Mouse (Mus musculus) heart, postnatal 10 days (tissue): ENCODE measurements around the gene Cct5. TPM values are rescaled to one million over a fixed set of nuclear protein-coding genes. Genes with fewer than 3 reads are reported as not detected.
"Not testable (repeated sequence)": the region's sequence is repeated elsewhere in the genome, so short reads cannot be mapped to it uniquely, and the experiment has no call there.

Experiments
- DNase-seq, 2 experiments: peaks; one replicate each; pipeline ENCODE4 v3.0.0; 2021
- intact Hi-C: fragments of 180-260 bp; cut with DNase I; formaldehyde crosslinking; loops from one replicate; pipeline ENCODE4 v1.15.1; 2025
- total RNA-seq, 2 experiments: library from RNA; stranded (reverse); gene quantifications; 2 replicates each; pipeline ENCODE4 v1.2.3; 2021

Cct5 gene
- total RNA-seq, 2 experiments from 2014 or later, result 176 to 187 TPM

GRCm38 (mm10) chr15:31603113-31603512 lies 1.5 kb upstream of the Cct5 start:
- DNase-seq, result no peak
- intact Hi-C loops, result loop anchor here (5.0 kb wide), 2 partner anchors 71 to 639 kb away; partner anchors contain the start of genes March6 and Sema5a

DNA sequence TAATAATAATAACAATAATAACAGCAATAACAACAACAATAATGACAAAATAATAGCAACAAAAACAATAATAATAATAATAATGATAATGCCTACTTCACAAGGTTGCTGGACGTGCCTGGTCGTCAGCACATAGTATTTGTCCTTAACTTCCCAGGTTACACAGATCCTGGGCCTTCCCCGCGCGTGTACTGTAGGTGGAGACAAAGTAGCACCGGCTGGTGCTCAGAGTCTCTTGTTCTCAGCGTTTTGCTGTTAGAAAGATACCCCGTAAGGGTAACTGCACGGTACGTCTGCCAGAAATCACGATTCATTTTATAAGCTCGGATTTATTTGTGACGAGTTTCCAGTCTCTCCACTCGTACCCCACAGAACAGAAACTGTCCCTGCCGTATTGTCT lies 822 bp upstream of the Cct5 start:
- intact Hi-C loops, result loop anchor here (5.0 kb wide), 2 partner anchors 70 to 640 kb away; partner anchors contain the start of genes March6 and Sema5a
- DNase-seq, result peak; percentile 63 to 65

GRCm38 (mm10) chr15:31601279-31601645 lies 342 bp downstream of the Cct5 start:
- intact Hi-C loops, result loop anchor here (5.0 kb wide), 2 partner anchors 69 to 641 kb away; partner anchors contain the start of genes March6 and Sema5a
- no peak for DNase-seq

- intact Hi-C loops, result loop anchor here (5.0 kb wide), 2 partner anchors 68 to 642 kb away; partner anchors contain the start of genes March6 and Sema5a
- DNase-seq, result peak in 1 of 2 experiments; percentile 25
These were observed 1.8 kb downstream of the Cct5 start for GRCm38 (mm10) chr15:31599834-31600233.

GRCm38 (mm10) chr15:31595651-31596050 lies 6.0 kb downstream of the Cct5 start:
- DNase-seq, result no peak
- intact Hi-C loops, result no loop called here

DNA sequence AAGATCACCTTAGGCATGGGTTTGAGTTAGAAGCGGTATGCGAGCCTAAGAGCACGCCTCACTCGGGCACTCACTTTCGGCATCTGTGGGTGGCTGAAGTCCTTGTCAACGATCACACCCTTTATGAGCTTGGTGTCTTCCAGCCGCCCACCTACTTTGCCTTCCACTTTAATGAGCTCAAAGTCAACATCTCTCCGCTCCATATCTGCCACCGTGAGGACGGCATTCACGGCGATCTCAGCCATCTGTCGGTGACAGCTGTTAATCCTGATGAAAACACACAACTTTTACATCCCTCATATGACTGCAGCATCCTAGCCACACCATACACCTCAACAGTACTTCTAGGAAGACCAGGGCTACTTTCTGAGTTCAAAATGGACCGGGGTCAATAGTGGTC lies 7.3 kb downstream of the Cct5 start:
- no peak for DNase-seq
- intact Hi-C loops, result no loop called here

DNA sequence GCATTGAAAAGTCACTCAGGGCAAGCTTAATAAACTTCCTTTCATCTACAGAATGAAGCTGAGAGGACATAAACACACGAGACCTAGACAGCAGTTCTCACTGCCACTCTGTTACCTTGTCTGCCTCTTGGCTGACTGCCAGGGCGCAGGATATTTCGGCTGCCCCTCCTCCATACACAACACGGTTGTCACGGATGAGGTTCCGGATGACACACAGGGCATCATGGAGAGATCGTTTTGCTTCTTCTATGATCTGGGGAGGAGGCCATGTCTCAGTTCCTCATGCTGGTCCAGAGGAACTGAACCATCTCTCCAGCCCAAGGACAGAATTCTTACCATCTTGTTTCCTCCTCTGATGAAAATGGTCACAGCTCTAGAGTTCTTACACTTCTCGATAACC lies 9.1 kb downstream of the Cct5 start:
- no peak for DNase-seq
- intact Hi-C loops, result no loop called here

DNA sequence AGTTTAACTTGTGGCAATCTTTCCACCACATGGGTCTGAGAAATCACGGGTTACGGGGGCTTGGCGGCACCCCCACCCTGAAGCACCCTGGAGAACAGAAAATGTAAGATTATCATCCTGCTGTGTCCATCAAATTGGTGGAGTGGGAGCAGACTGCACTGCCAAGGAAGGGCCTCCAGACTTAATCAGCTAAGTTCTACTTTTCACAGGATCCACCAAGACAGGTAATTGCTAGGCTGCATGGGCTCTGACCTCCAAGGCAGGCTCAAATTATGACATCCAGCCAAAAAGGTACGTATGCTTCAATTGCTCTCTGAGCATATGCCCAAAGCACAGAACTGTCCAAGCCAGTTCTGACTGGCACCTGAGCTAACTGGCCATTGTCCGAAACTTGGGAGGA lies 11.4 kb downstream of the Cct5 start:
- intact Hi-C loops, result no loop called here
- no peak for DNase-seq

- peak in 1 of 2 experiments; percentile 17 for DNase-seq
- intact Hi-C loops, result loop anchor here (5.0 kb wide), 3 partner anchors 57 to 137 kb away; partner anchors contain the start of genes March6 and Ropn1l
These were observed 12.5 kb downstream of the Cct5 start for GRCm38 (mm10) chr15:31588989-31589640.

GRCm38 (mm10) chr15:31587789-31588188 lies 13.8 kb downstream of the Cct5 start:
- intact Hi-C loops, result loop anchor here (2.0 to 5.0 kb wide), 5 partner anchors 55 to 273 kb away; partner anchors contain the start of genes March6 and Ropn1l
- no peak for DNase-seq

- peak; percentile 90 to 94 for DNase-seq
- intact Hi-C loops, result loop anchor here (2.0 to 5.0 kb wide), 5 partner anchors 54 to 272 kb away; partner anchors contain the start of genes March6 and Ropn1l
These were observed 15.1 kb downstream of the Cct5 start for GRCm38 (mm10) chr15:31586519-31586918.

DNA sequence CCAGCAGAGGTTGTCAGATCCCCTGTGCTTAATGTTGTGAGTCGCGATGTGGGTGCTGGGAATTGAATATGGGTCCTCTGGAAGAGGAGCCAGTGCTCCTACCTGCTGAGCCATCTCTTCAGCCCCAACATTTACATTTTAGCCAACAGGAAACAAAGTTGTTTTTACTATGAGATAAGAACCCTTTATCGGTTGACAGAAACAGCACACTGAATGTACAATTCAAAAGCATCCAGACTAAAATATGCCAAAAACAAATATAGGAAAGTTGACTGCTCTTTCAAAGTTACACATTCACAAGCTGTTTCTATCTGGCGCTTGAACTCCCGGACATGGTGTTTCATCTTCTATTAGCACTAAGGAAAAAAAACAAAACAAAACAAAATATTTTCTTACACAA lies 15.5 kb downstream of the Cct5 start:
- DNase-seq, result no peak
- intact Hi-C loops, result loop anchor here (2.0 to 5.0 kb wide), 5 partner anchors 54 to 271 kb away; partner anchors contain the start of genes March6 and Ropn1l

GRCm38 (mm10) chr15:31585238-31585637 lies 16.4 kb downstream of the Cct5 start:
- DNase-seq, result no peak
- intact Hi-C loops, result loop anchor here (5.0 kb wide), 3 partner anchors 53 to 133 kb away; partner anchors contain the start of genes March6 and Ropn1l

DNA sequence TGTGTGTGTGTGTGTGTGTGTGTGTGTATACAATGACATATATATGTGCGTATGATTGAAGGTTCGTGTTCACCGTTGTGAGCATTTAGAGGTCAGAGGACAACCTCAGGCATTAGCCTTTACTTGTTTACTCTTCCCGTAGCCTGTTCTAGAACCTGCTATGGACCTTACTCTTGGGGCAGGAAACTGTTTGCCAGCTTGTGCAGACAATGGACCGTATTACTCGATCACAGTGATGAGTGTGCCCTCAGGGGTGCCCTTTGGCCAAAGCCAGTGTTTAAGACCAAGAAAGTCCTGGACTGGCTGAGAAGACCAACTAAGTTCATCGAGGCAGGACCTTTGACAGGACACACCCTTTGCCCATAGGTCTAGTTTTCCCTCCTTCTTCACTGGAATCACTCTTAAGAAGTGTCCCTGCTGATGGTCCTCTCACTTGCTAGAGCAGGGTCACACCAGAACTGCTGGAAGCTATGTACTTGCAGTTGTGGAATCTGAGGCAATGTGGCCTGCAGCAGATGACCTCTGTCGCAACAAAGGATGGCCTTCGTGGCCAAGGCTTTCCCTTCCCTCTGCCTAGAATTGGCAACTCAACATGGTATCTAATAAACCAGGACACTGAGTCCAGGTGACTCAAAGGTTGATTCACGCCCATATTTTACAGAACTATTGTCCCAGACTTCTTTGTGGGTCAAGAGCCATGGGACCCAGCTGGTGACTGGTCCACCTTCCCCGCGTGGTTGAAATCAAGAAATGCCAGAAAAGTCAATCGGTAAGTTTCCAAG lies 18.1 kb downstream of the Cct5 start:
- intact Hi-C loops, result no loop called here

GRCm38 (mm10) chr15:31581086-31581485 lies 20.5 kb downstream of the Cct5 start:
- DNase-seq, intact Hi-C loops: not testable (repeated sequence)

More for the DNA sequence above, 18.1 kb downstream of the Cct5 start:
- no peak for DNase-seq

GRCm38 (mm10) chr15:31576076-31576475 lies 25.5 kb downstream of the Cct5 start:
- intact Hi-C loops, result no loop called here
- DNase-seq, result no peak

DNA sequence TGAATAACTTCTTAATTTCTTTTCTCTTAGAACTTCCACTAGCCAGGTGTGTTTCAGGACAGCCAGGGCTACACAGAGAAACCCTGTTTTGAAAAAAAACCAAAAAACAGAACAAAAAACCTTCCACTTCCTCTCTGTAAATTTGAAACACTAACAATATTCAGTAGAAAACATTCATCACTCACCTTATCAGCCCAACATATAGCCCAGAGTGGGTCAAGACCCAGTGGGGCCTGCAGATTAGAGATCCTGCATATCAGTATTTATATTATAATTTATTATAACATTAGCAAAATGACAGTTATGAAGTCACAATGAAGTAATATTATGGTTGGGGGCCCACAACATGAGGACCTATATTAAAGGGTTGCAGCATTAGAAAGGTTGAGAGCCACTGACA lies 27.9 kb downstream of the Cct5 start:
- no peak for DNase-seq
- intact Hi-C loops, result no loop called here

- intact Hi-C loops, result no loop called here
These were observed 28.3 kb downstream of the Cct5 start for GRCm38 (mm10) chr15:31573287-31573686.

DNA sequence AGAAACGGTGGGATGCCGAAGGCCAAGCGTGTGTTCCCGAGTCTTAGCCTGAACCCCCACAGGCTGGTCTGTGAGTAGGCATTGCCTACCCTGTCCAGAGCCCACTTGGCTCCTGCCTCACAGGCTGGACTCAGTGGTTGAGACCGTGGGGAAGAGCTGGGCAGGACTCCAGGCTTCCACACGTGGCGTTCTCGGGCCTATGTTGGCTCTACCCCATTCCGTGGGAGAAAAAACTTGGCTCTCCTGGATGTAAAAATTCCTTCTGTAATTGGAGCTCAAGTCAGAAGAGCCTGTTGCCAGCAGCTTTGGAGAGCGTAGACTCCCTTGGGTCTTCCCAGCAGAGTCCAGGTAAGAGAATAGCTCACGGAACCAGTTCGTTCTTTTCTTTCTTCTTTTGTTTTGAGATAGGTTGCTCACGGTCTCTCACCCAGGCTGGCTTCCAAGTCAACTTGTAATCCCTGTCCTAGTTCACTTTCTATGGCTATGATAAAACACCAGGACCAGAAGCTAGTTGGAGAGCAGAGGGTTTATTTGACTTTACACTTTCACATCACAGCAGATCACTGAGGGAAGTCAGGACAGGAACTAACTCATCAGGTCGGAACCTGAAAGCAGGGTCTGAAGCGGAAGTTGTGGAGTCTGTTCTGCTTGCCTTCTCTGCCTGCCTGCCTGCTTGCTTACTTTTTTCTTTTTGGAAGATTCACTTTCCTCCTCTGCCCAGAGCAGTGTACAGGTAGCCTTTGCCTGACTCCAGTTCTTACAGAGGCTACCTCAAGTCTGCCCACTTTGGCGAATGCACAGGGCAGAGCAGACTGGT lies 29.5 kb downstream of the Cct5 start:
- intact Hi-C loops, result no loop called here
- DNase-seq, result peak; percentile 50 to 54

More at GRCm38 (mm10) chr15:31573287-31573686, 28.3 kb downstream of the Cct5 start:
- no peak for DNase-seq

DNA sequence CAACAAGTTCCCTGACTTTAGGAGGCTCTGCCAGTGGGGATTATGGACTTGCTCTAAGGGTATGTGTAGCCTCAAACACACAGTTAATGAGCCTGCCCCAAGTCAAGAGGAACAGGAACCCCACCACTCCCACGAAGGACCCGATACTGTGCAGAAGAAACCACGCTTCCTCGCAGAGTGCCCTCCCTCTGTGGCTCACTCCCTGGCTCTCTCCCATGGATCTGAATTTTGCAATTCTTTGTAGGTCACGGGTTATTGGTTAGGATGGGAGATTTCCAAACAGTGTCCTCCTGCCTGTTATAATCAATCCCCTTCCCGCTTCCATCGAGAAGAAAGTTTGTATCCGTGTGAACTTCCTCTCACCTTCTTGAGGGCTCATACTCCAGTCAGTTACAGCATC lies 30.6 kb downstream of the Cct5 start:
- DNase-seq, result no peak
- intact Hi-C loops, result no loop called here
